8 mouse cellular contexts compared by ENCODE assay signal in genomic region chr16:57593422-57594157, GRCm38 (mm10). TPM values are rescaled to one million over a fixed set of nuclear protein-coding genes. Genes with fewer than 3 reads are reported as not detected.
A peak's percentile ranks its signal among the peaks of the same experiment; 100 is the strongest.
DNase-seq lines count a peak whose midpoint lies in the region; ATAC-seq and TF ChIP-seq lines count a peak whose summit lies in the region.

No protein-coding gene starts in this region.

- no peaks in the 10 kb centered on the region for H3K4me1 ChIP-seq in spleen, adult 2 months (ENCODE audit: control insufficient read depth, insufficient read depth, insufficient read length)
- H3K4me1 ChIP-seq in embryonic facial prominence, embryonic 14.5 days (ENCODE audit: control insufficient read depth, insufficient read depth, low read length) = no peaks in the 10 kb centered on the region

- H3K4me2 ChIP-seq in embryonic facial prominence, embryonic 14.5 days (ENCODE audit: low read depth, low read length) = no peak overlapping the region

- no peak for TF ChIP-seq POLR2A in spleen, adult 2 months (IDR thresholded peaks at IDR 0.05; ENCODE audit: low read depth, low read length)

- no peak overlapping the region for H3K9ac ChIP-seq in embryonic facial prominence, embryonic 14.5 days (ENCODE audit: low read depth, low read length)

- 44% methylated on average over 7 of the region's 7 CpGs for WGBS in spleen, adult 2 months
- WGBS in embryonic facial prominence, embryonic 14.5 days = 34% methylated on average over 7 of the region's 7 CpGs

- no peaks in the 10 kb centered on the region for H3K27me3 ChIP-seq in spleen, adult 2 months (ENCODE audit: control insufficient read depth, insufficient read depth, low read length)
- H3K27me3 ChIP-seq in embryonic facial prominence, embryonic 14.5 days (replicated peaks; ENCODE audit: control insufficient read depth, insufficient read depth, low read length) = no peaks in the 10 kb centered on the region

- no peaks in the 10 kb centered on the region for H3K36me3 ChIP-seq in spleen, adult 2 months (ENCODE audit: control insufficient read depth, insufficient read depth, low read length)
- H3K36me3 ChIP-seq in embryonic facial prominence, embryonic 14.5 days (ENCODE audit: control insufficient read depth, insufficient read depth, low read length) = no peaks in the 10 kb centered on the region

- DNase-seq in cerebellum, adult 18-20 months = peak; percentile 22 to 41
- no peak for DNase-seq in cerebellum, adult 11-12 months
- peak in 1 of 2 experiments; percentile 5 for DNase-seq in spleen, adult 2 months (ENCODE audit: low read depth in 1 of 2, low spot score in 2 of 2)
- DNase-seq in spleen, postnatal 14 days (ENCODE audit: low spot score in 2 of 2) = no peak
- peak; percentile 80 for DNase-seq in embryonic facial prominence, embryonic 14.5 days (ENCODE audit: low spot score)
- DNase-seq in kidney, adult 9 months = peak; percentile 74
- DNase-seq in thymus, postnatal 36 days = peak; percentile 5 to 8

- no peak overlapping the region for H3K27ac ChIP-seq in spleen, adult 2 months (ENCODE audit: insufficient read depth, low read length)
- H3K27ac ChIP-seq in embryonic facial prominence, embryonic 14.5 days (replicated peaks; ENCODE audit: low read depth, low read length) = peak overlapping the region; percentile 21; the same call in 1 of the 2 replicates

- TF ChIP-seq CTCF in spleen, adult 2 months (IDR thresholded peaks at IDR 0.05; ENCODE audit: extremely low read depth, insufficient read depth, insufficient read length, insufficient replicate concordance) = 0 out of 2 replicates have a peak, but pooled peaks have one; percentile 22

- no peak overlapping the region for H3K4me3 ChIP-seq in spleen, adult 2 months (ENCODE audit: extremely low read depth, insufficient read depth, insufficient read length)
- H3K4me3 ChIP-seq in embryonic facial prominence, embryonic 14.5 days (ENCODE audit: low read depth, low read length) = no peak overlapping the region

- no peaks in the 10 kb centered on the region for H3K9me3 ChIP-seq in embryonic facial prominence, embryonic 14.5 days (ENCODE audit: control insufficient read depth, low read length)

- ATAC-seq in embryonic facial prominence, embryonic 14.5 days (ENCODE audit: low read depth) = no peak
- peak; percentile 99 for ATAC-seq in megakaryocyte progenitor cell, adult 5-6 weeks (replicated peaks; ENCODE audit: poor library complexity)

RNA-seq across cellular contexts. Expression of gene Cmss1, which starts 13.1 kb away (rescaled TPM):
- polyA plus RNA-seq in spleen, adult 2 months (2012; rRNA removed) = 3.0 and 3.4 TPM in 2 replicates
- polyA plus RNA-seq in embryonic facial prominence, embryonic 14.5 days (2014; fragmentation: Nextera tagmentation; extraction: Ambion mirVana) = 33.5 and 40.6 TPM in 2 replicates
- 31.4 and 38.5 TPM in 2 replicates for total RNA-seq in megakaryocyte progenitor cell, adult 5-6 weeks (2015)
- 74.3 and 80.6 TPM in 2 replicates for total RNA-seq in megakaryocyte progenitor cell, adult 5-6 weeks (2017)

Comparison
In these comparisons a context has a peak if more than half of its experiments do, and no peak if none do; other contexts are left out.
1. DNase-seq: peak in cerebellum, adult 18-20 months (2 of 2), embryonic facial prominence, embryonic 14.5 days (single experiment), kidney, adult 9 months (single experiment) and thymus, postnatal 36 days (2 of 2); none in cerebellum, adult 11-12 months (single experiment) and spleen, postnatal 14 days (0 of 2).